Mouse (Mus musculus): ENCODE results near the gene 4930523C07Rik.

Gene 4930523C07Rik

DNA sequence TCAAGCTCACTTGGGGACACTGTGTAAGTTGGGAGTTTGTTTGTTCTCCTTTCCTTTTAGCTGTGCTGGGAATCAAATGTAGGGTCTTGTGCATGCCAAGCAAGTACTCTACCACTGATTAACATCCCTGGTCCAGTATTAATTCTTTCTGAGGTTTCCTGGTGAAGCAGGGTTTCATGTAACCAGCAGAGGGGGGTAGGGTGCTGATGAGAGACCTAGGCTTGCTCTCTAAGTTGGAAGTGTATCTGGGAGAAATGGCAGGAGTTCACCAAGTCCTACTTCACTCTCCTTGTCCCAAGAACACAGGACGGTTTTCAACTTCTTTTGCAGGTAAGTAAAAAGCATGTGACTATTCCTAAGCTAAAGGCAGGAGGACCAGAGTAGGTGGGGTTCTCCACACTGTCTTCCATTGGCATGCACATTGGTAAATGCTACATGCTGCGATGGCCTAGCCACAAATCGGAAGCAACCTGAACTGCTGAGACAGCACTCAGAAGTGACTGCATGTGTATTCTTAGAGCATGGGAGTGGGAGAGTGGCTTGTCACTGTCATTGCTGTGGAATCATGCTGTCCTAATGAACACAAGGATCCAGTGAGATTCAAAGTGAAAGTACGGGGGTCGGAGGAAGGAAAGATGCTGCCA, 55.6 kb downstream of the 4930523C07Rik start:
- DNase-seq (ENCODE audit: low spot score) = no peak

DNA sequence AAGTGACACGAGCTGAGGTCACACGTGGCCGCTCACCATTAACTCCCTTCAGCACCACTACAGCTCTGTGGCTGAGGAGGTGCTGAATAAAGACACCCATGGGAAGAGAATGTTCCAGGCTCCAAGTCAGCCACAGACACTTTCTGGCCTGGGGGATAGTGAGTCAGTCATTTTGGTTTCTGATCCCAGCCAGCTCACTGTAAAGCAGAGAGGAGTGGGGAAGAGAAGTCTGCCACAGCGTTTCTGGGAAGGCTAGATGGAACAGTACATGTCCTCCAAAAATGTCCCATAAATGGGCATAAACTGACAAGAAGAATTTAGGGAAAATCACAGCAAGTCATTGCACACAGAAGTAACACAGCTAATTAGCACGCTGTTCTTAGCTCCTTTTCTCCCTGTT, 56.8 kb downstream of the 4930523C07Rik start:
- DNase-seq (ENCODE audit: low spot score) = no peak

DNA sequence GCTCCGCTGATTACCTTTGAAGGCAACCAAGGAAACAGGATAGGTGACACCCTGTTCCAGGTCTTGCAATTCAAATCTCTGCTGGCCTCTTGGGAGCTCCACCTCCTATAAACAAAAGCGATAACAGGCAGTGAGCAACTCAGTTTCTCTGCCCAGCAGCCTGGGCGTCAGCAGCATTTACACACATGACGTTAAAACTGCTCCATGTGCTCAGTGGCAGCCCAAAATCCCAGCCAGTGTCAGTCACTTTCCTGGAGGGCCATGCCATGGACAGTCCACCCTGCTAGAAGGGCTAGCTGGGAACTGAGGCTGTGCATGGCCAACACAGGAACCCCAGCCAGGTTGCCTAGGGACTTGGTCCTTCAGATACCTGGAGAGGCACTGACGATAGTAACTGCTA, 61.2 kb downstream of the 4930523C07Rik start:
- no peak for DNase-seq (ENCODE audit: low spot score)

DNA sequence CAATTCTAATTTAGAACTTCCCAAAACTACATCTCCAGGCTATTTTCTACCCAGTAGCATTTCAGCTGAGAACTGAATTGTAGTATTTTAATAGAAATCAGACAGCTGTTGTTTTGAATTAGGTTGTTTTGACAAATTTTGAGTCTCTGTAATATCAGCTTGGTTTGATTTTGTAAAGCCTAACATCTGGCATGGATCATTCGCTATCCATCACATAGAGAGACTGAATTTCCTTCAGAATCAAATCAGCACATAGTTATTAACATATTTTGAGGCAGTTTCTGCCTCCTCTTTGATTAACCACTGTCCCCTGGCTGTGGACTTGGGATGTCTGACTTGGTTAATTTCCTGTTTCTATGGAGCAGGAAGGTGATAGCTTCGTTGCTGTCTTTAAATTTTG, 64.4 kb downstream of the 4930523C07Rik start:
- DNase-seq (ENCODE audit: low spot score) = peak; percentile 5

DNA sequence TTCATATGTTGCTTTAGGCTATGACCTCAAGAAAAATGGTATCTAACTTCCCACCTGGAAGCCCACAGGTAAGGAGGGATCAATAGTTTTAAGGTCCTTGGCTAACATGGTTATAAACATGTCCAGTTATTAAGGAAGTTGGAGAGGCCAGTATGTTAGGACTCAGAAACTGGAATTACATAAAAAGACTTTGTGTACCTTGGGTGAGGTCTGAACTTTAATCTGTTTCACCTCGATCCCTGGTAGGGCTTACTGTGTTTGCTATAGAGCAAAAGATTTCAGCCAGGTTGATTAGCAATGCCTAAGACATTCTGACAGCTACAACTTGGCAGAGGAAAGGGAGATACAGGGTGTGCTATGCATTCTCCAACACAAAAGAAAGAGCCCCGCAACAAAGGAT, 79.8 kb downstream of the 4930523C07Rik start:
- no peak for DNase-seq (ENCODE audit: low spot score)

Data from layer of hippocampus, adult 9-10 months (tissue).